Mouse (Mus musculus): ENCODE results near the gene Adssl1. TPM values are rescaled to one million over a fixed set of nuclear protein-coding genes. Genes with fewer than 3 reads are reported as not detected.

Adssl1 gene
- polyA plus RNA-seq, 1 experiment from 2014 or later = 3.3 TPM

- no peak for ATAC-seq (ENCODE audit: low FRiP score)
- Histone ChIP-seq H3K9ac (no peak overlapping the region), H3K4me1 (peaks cover 16% of the 10 kb centered on the region)
These were observed 23.4 kb upstream of the Adssl1 start for GRCm38 (mm10) chr12:112596454-112596853.

GRCm38 (mm10) chr12:112596891-112597500 is 22.8 kb upstream of the Adssl1 start:
- no peak for ATAC-seq (ENCODE audit: low FRiP score)
- peaks cover 16% of the 10 kb centered on the region for H3K4me1 ChIP-seq
- no peak overlapping the region for H3K27ac ChIP-seq
- H3K4me3 ChIP-seq = no peak overlapping the region
- peaks cover 12% of the 10 kb centered on the region; the same call in 1 of the 2 replicates for H3K27me3 ChIP-seq
- no peaks in the 10 kb centered on the region for H3K36me3 ChIP-seq
- H3K9me3 ChIP-seq (replicated peaks) = no peaks in the 10 kb centered on the region
- 71% methylated on average over 14 of the region's 14 CpGs for WGBS
- no peak overlapping the region for H3K4me2 ChIP-seq (replicated peaks)
- H3K9ac ChIP-seq = no peak overlapping the region

More at GRCm38 (mm10) chr12:112596454-112596853, 23.4 kb upstream of the Adssl1 start:
- no peaks in the 10 kb centered on the region for H3K9me3 ChIP-seq (replicated peaks)
- peaks cover 12% of the 10 kb centered on the region; the same call in 1 of the 2 replicates for H3K27me3 ChIP-seq
- 69% methylated on average over 9 of the region's 9 CpGs for WGBS
- no peak overlapping the region for H3K4me3 ChIP-seq
- H3K4me2 ChIP-seq (replicated peaks) = no peak overlapping the region
- H3K27ac ChIP-seq = no peak overlapping the region
- no peaks in the 10 kb centered on the region for H3K36me3 ChIP-seq

- H3K9ac ChIP-seq = no peak overlapping the region
- H3K27me3 ChIP-seq = peaks cover 9% of the 10 kb centered on the region; the same call in 1 of the 2 replicates
These were observed 22.2 kb upstream of the Adssl1 start for GRCm38 (mm10) chr12:112597618-112598017.

GRCm38 (mm10) chr12:112599198-112599597 is 20.6 kb upstream of the Adssl1 start:
- peaks cover 6% of the 10 kb centered on the region; the same call in 1 of the 2 replicates for H3K27me3 ChIP-seq
- WGBS = 41% methylated on average over 4 of the region's 4 CpGs
- H3K36me3 ChIP-seq = no peaks in the 10 kb centered on the region
- no peak overlapping the region for H3K4me2 ChIP-seq (replicated peaks)
- ATAC-seq (ENCODE audit: low FRiP score) = no peak
- no peak overlapping the region for H3K9ac ChIP-seq
- no peak overlapping the region for H3K4me3 ChIP-seq
- H3K9me3 ChIP-seq (replicated peaks) = no peaks in the 10 kb centered on the region
- peaks cover 15% of the 10 kb centered on the region for H3K4me1 ChIP-seq
- no peak overlapping the region for H3K27ac ChIP-seq

More at GRCm38 (mm10) chr12:112597618-112598017, 22.2 kb upstream of the Adssl1 start:
- peaks cover 16% of the 10 kb centered on the region for H3K4me1 ChIP-seq
- no peak overlapping the region for H3K4me2 ChIP-seq (replicated peaks)
- no peaks in the 10 kb centered on the region for H3K9me3 ChIP-seq (replicated peaks)
- no peak overlapping the region for H3K4me3 ChIP-seq
- H3K27ac ChIP-seq = no peak overlapping the region
- no peaks in the 10 kb centered on the region for H3K36me3 ChIP-seq
- WGBS = 90% methylated on average over 8 of the region's 8 CpGs
- no peak for ATAC-seq (ENCODE audit: low FRiP score)

- peaks cover 13% of the 10 kb centered on the region for H3K4me1 ChIP-seq
- no peak overlapping the region for H3K4me3 ChIP-seq
- no peaks in the 10 kb centered on the region for H3K9me3 ChIP-seq (replicated peaks)
- H3K4me2 ChIP-seq (replicated peaks) = no peak overlapping the region
- WGBS = 79% methylated on average over 30 of the region's 30 CpGs
- no peak overlapping the region for H3K9ac ChIP-seq
- no peak for ATAC-seq (ENCODE audit: low FRiP score)
- H3K27me3 ChIP-seq = peaks cover 6% of the 10 kb centered on the region; the same call in 1 of the 2 replicates
- no peak overlapping the region for H3K27ac ChIP-seq
- no peaks in the 10 kb centered on the region for H3K36me3 ChIP-seq
These were observed 19.8 kb upstream of the Adssl1 start for GRCm38 (mm10) chr12:112599942-112600611.

GRCm38 (mm10) chr12:112604022-112604421 is 15.8 kb upstream of the Adssl1 start:
- Histone ChIP-seq H3K27me3 (no peaks in the 10 kb centered on the region; the same call in 1 of the 2 replicates), H3K9me3 (replicated peaks) (no peaks in the 10 kb centered on the region), H3K4me2 (replicated peaks) (no peak overlapping the region), H3K36me3 (no peaks in the 10 kb centered on the region), H3K27ac (no peak overlapping the region), H3K4me1 (peaks cover 10% of the 10 kb centered on the region), H3K4me3 (no peak overlapping the region), H3K9ac (no peak overlapping the region)
- 86% methylated on average over 5 of the region's 5 CpGs for WGBS
- no peak for ATAC-seq (ENCODE audit: low FRiP score)

GRCm38 (mm10) chr12:112604709-112605649 is 14.9 kb upstream of the Adssl1 start:
- Histone ChIP-seq H3K4me2 (replicated peaks) (no peak overlapping the region), H3K36me3 (no peaks in the 10 kb centered on the region), H3K4me3 (no peak overlapping the region), H3K9me3 (replicated peaks) (no peaks in the 10 kb centered on the region), H3K9ac (no peak overlapping the region), H3K4me1 (peaks cover 10% of the 10 kb centered on the region), H3K27ac (no peak overlapping the region), H3K27me3 (no peaks in the 10 kb centered on the region)
- ATAC-seq (ENCODE audit: low FRiP score) = peak; percentile 59
- WGBS = 60% methylated on average over 20 of the region's 20 CpGs

- WGBS = 48% methylated on average over 6 of the region's 6 CpGs
- peak; percentile 46; the same call in 1 of the 2 replicates for ATAC-seq (ENCODE audit: low FRiP score)
- no peak overlapping the region for H3K4me2 ChIP-seq (replicated peaks)
- H3K4me1 ChIP-seq = peaks cover 10% of the 10 kb centered on the region
- no peak overlapping the region for H3K9ac ChIP-seq
- no peak overlapping the region for H3K27ac ChIP-seq
- H3K27me3 ChIP-seq = no peaks in the 10 kb centered on the region
- no peaks in the 10 kb centered on the region for H3K9me3 ChIP-seq (replicated peaks)
- H3K36me3 ChIP-seq = no peaks in the 10 kb centered on the region
- H3K4me3 ChIP-seq = no peak overlapping the region
These were observed 14.1 kb upstream of the Adssl1 start for GRCm38 (mm10) chr12:112605766-112606165.

GRCm38 (mm10) chr12:112606998-112607397 is 12.8 kb upstream of the Adssl1 start:
- Histone ChIP-seq H3K4me1 (peaks cover 10% of the 10 kb centered on the region), H3K36me3 (no peaks in the 10 kb centered on the region), H3K4me3 (no peak overlapping the region), H3K9ac (no peak overlapping the region), H3K4me2 (replicated peaks) (no peak overlapping the region), H3K27me3 (no peaks in the 10 kb centered on the region), H3K9me3 (replicated peaks) (no peaks in the 10 kb centered on the region), H3K27ac (no peak overlapping the region)
- ATAC-seq (ENCODE audit: low FRiP score) = no peak
- 71% methylated on average over 6 of the region's 6 CpGs for WGBS

GRCm38 (mm10) chr12:112609031-112609430 is 10.8 kb upstream of the Adssl1 start:
- Histone ChIP-seq H3K27me3 (no peaks in the 10 kb centered on the region), H3K4me1 (peaks cover 10% of the 10 kb centered on the region), H3K9me3 (replicated peaks) (no peaks in the 10 kb centered on the region), H3K36me3 (no peaks in the 10 kb centered on the region), H3K4me2 (replicated peaks) (no peak overlapping the region), H3K4me3 (no peak overlapping the region), H3K27ac (no peak overlapping the region), H3K9ac (no peak overlapping the region)
- ATAC-seq (ENCODE audit: low FRiP score) = no peak
- WGBS = 89% methylated on average over 10 of the region's 10 CpGs

- WGBS = 52% methylated on average over 9 of the region's 9 CpGs
These were observed 3.2 kb upstream of the Adssl1 start for GRCm38 (mm10) chr12:112616668-112617067.

GRCm38 (mm10) chr12:112617184-112617583 is 2.7 kb upstream of the Adssl1 start:
- 81% methylated on average over 11 of the region's 11 CpGs for WGBS
- Histone ChIP-seq H3K27ac (no peak overlapping the region), H3K4me3 (no peak overlapping the region), H3K27me3 (peaks cover 41% of the 10 kb centered on the region), H3K9me3 (replicated peaks) (no peaks in the 10 kb centered on the region), H3K4me1 (peaks cover 23% of the 10 kb centered on the region), H3K9ac (no peak overlapping the region), H3K4me2 (replicated peaks) (no peak overlapping the region), H3K36me3 (no peaks in the 10 kb centered on the region)
- ATAC-seq (ENCODE audit: low FRiP score) = no peak

More at GRCm38 (mm10) chr12:112616668-112617067, 3.2 kb upstream of the Adssl1 start:
- no peak for ATAC-seq (ENCODE audit: low FRiP score)
- H3K27ac ChIP-seq = no peak overlapping the region
- peaks cover 36% of the 10 kb centered on the region for H3K27me3 ChIP-seq
- H3K4me1 ChIP-seq = peaks cover 23% of the 10 kb centered on the region
- H3K9me3 ChIP-seq (replicated peaks) = no peaks in the 10 kb centered on the region
- H3K4me2 ChIP-seq (replicated peaks) = no peak overlapping the region
- no peak overlapping the region for H3K4me3 ChIP-seq
- no peaks in the 10 kb centered on the region for H3K36me3 ChIP-seq
- no peak overlapping the region for H3K9ac ChIP-seq
